Mouse (Mus musculus) forebrain, embryonic 12.5 days (tissue): ENCODE measurements at regions not wholly inside any gene's neighbourhood (a gene's known extent, or its start where the extent isn't known, plus 50 kb on each side); places are given as distances from the start of the nearest gene placed in this dataset.

Experiments
- ATAC-seq: fragments of 200-750 bp; cut with Nextera tagmentation; 2 replicates; pipeline ENCODE4 v1.8.0; 2017; ENCODE audit warnings: moderate TSS enrichment; ENCODE audit not compliant: low FRiP score
- H3K27ac ChIP-seq: fragments of 300-500 bp; sonication (generic); 2 replicates; pipeline ENCODE4 v1.5.1; 2016; ENCODE audit warnings: mild to moderate bottlenecking
- H3K27me3 ChIP-seq: fragments of 300-500 bp; sonication (generic); 2 replicates; pipeline ENCODE4 v1.6.1; 2016; ENCODE audit warnings: mild to moderate bottlenecking
- H3K36me3 ChIP-seq: fragments of 300-500 bp; sonication (generic); replicated peaks from 2 replicates; pipeline ENCODE4 v1.6.1; 2016; ENCODE audit warnings: mild to moderate bottlenecking
- H3K4me1 ChIP-seq: fragments of 300-500 bp; sonication (generic); 2 replicates; pipeline ENCODE4 v1.6.1; 2016
- H3K4me2 ChIP-seq: fragments of 300-500 bp; sonication (generic); 2 replicates; pipeline ENCODE4 v1.6.1; 2016; ENCODE audit warnings: mild to moderate bottlenecking, moderate library complexity
- H3K4me3 ChIP-seq: fragments of 300-500 bp; sonication (generic); replicated peaks from 2 replicates; pipeline ENCODE4 v1.5.1; 2016; ENCODE audit warnings: mild to moderate bottlenecking
- H3K9ac ChIP-seq: fragments of 300-500 bp; sonication (generic); 2 replicates; pipeline ENCODE4 v1.6.1; 2016; ENCODE audit warnings: mild to moderate bottlenecking
- H3K9me3 ChIP-seq: fragments of 300-500 bp; sonication (generic); 2 replicates; pipeline ENCODE4 v1.6.1; 2016
- WGBS: fragments of 180-500 bp; shearing (Covaris S2); methylation state at CpG from one replicate; pipeline ENCODE4 v1.1.7; 2016; 5-methylcytosine and 5-hydroxymethylcytosine counted together

- Histone ChIP-seq H3K4me1 (peaks cover 10% of the 10 kb centered on the region), H3K9me3 (no peaks in the 10 kb centered on the region), H3K27ac (0 out of 2 replicates have a peak overlapping the region, but pooled peaks have one; percentile 25), H3K4me2 (peak overlapping the region; percentile 56), H3K4me3 (peak overlapping the region; percentile 25), H3K27me3 (no peaks in the 10 kb centered on the region), H3K36me3 (no peaks in the 10 kb centered on the region), H3K9ac (0 out of 2 replicates have a peak overlapping the region, but pooled peaks have one; percentile 36)
- 20% methylated on average over 7 of the region's 7 CpGs for WGBS
- ATAC-seq, result peak; percentile 31; the same call in 1 of the 2 replicates
Measured at GRCm38 (mm10) chr15:41154551-41155151, 1020.5 kb downstream of the 9330182O14Rik start.

- Histone ChIP-seq H3K9me3 (no peaks in the 10 kb centered on the region), H3K27ac (0 out of 2 replicates have a peak overlapping the region, but pooled peaks have one; percentile 25), H3K9ac (0 out of 2 replicates have a peak overlapping the region, but pooled peaks have one; percentile 36), H3K27me3 (no peaks in the 10 kb centered on the region), H3K4me1 (peaks cover 10% of the 10 kb centered on the region), H3K4me3 (peak overlapping the region; percentile 25), H3K36me3 (no peaks in the 10 kb centered on the region), H3K4me2 (peak overlapping the region; percentile 56)
- peak; percentile 75 for ATAC-seq
- 2% methylated on average over 16 of the region's 16 CpGs for WGBS
Measured at GRCm38 (mm10) chr15:41155169-41155638, 1021.0 kb downstream of the 9330182O14Rik start.

- ATAC-seq, result no peak
- no peak overlapping the region for H3K4me2 ChIP-seq
- H3K36me3 ChIP-seq, result no peaks in the 10 kb centered on the region
- H3K27ac ChIP-seq, result no peak overlapping the region
- no peaks in the 10 kb centered on the region for H3K9me3 ChIP-seq
- H3K27me3 ChIP-seq, result no peaks in the 10 kb centered on the region
- no peak overlapping the region for H3K4me3 ChIP-seq
- H3K4me1 ChIP-seq, result peaks cover 10% of the 10 kb centered on the region
- H3K9ac ChIP-seq, result no peak overlapping the region
Measured at GRCm38 (mm10) chr15:41157802-41158201, 1023.6 kb downstream of the 9330182O14Rik start.

- no peaks in the 10 kb centered on the region for H3K9me3 ChIP-seq
- H3K27me3 ChIP-seq, result no peaks in the 10 kb centered on the region
- H3K27ac ChIP-seq, result no peak overlapping the region
- H3K4me3 ChIP-seq, result no peak overlapping the region
- WGBS, result 32% methylated on average over 8 of the region's 8 CpGs
- no peaks in the 10 kb centered on the region for H3K36me3 ChIP-seq
- 0 out of 2 replicates have a peak, but pooled peaks cover 2% of the 10 kb centered on the region for H3K4me1 ChIP-seq
- H3K9ac ChIP-seq, result no peak overlapping the region
- no peak for ATAC-seq
- H3K4me2 ChIP-seq, result no peak overlapping the region
Measured at GRCm38 (mm10) chr15:41162268-41162667, 1028.1 kb downstream of the 9330182O14Rik start.

- no peak overlapping the region for H3K27ac ChIP-seq
- 7% methylated on average over 8 of the region's 8 CpGs for WGBS
Measured at GRCm38 (mm10) chr15:41162793-41163192, 1028.6 kb downstream of the 9330182O14Rik start.

GRCm38 (mm10) chr15:41163643-41164358 is 1029.6 kb downstream of the 9330182O14Rik start:
- no peak overlapping the region for H3K27ac ChIP-seq
- 0 out of 2 replicates have a peak, but pooled peaks cover 2% of the 10 kb centered on the region for H3K4me1 ChIP-seq
- no peak overlapping the region for H3K9ac ChIP-seq
- peak overlapping the region; percentile 20 for H3K4me3 ChIP-seq
- 18% methylated on average over 8 of the region's 8 CpGs for WGBS
- H3K9me3 ChIP-seq, result no peaks in the 10 kb centered on the region
- peak; percentile 71; the same call in 1 of the 2 replicates for ATAC-seq
- peak overlapping the region; percentile 43 for H3K4me2 ChIP-seq
- no peaks in the 10 kb centered on the region for H3K27me3 ChIP-seq
- no peaks in the 10 kb centered on the region for H3K36me3 ChIP-seq

More at GRCm38 (mm10) chr15:41162793-41163192, 1028.6 kb downstream of the 9330182O14Rik start:
- peak; percentile 34; the same call in 1 of the 2 replicates for ATAC-seq
- H3K4me3 ChIP-seq, result no peak overlapping the region
- H3K9me3 ChIP-seq, result no peaks in the 10 kb centered on the region
- no peak overlapping the region for H3K4me2 ChIP-seq
- H3K36me3 ChIP-seq, result no peaks in the 10 kb centered on the region
- no peak overlapping the region for H3K9ac ChIP-seq
- 0 out of 2 replicates have a peak, but pooled peaks cover 2% of the 10 kb centered on the region for H3K4me1 ChIP-seq
- H3K27me3 ChIP-seq, result no peaks in the 10 kb centered on the region

GRCm38 (mm10) chr15:41165534-41165933 is 1031.4 kb downstream of the 9330182O14Rik start:
- Histone ChIP-seq H3K27me3 (no peaks in the 10 kb centered on the region), H3K27ac (no peak overlapping the region), H3K4me1 (0 out of 2 replicates have a peak, but pooled peaks cover 2% of the 10 kb centered on the region), H3K9ac (no peak overlapping the region), H3K36me3 (no peaks in the 10 kb centered on the region), H3K4me3 (no peak overlapping the region), H3K4me2 (no peak overlapping the region), H3K9me3 (no peaks in the 10 kb centered on the region)
- no peak for ATAC-seq
- WGBS, result 80% methylated on average over 3 of the region's 3 CpGs

- Histone ChIP-seq H3K4me3 (no peak overlapping the region), H3K27ac (no peak overlapping the region), H3K27me3 (no peaks in the 10 kb centered on the region), H3K9me3 (no peaks in the 10 kb centered on the region), H3K9ac (no peak overlapping the region), H3K4me2 (no peak overlapping the region), H3K4me1 (no peaks in the 10 kb centered on the region), H3K36me3 (no peaks in the 10 kb centered on the region)
- 78% methylated on average over 5 of the region's 5 CpGs for WGBS
- no peak for ATAC-seq
Measured at GRCm38 (mm10) chr15:41190792-41191191, 1056.6 kb downstream of the 9330182O14Rik start.

- Histone ChIP-seq H3K9me3 (no peaks in the 10 kb centered on the region), H3K4me2 (no peak overlapping the region), H3K4me3 (no peak overlapping the region), H3K9ac (no peak overlapping the region), H3K27ac (no peak overlapping the region), H3K4me1 (no peaks in the 10 kb centered on the region), H3K36me3 (no peaks in the 10 kb centered on the region), H3K27me3 (no peaks in the 10 kb centered on the region)
- ATAC-seq, result peak; percentile 74; the same call in 1 of the 2 replicates
- WGBS, result 34% methylated on average over 3 of the region's 3 CpGs
Measured at GRCm38 (mm10) chr15:41193240-41193639, 1059.1 kb downstream of the 9330182O14Rik start.

GRCm38 (mm10) chr15:41223801-41224200 is 1089.6 kb downstream of the 9330182O14Rik start:
- Histone ChIP-seq H3K9me3 (no peaks in the 10 kb centered on the region), H3K4me2 (no peak overlapping the region), H3K4me1 (no peaks in the 10 kb centered on the region), H3K27ac (no peak overlapping the region), H3K36me3 (no peaks in the 10 kb centered on the region), H3K4me3 (no peak overlapping the region), H3K27me3 (no peaks in the 10 kb centered on the region), H3K9ac (no peak overlapping the region)
- ATAC-seq, result no peak
- 91% methylated on average over 1 of the region's 1 CpGs for WGBS

- Histone ChIP-seq H3K4me2 (no peak overlapping the region), H3K4me3 (no peak overlapping the region), H3K9me3 (no peaks in the 10 kb centered on the region), H3K36me3 (no peaks in the 10 kb centered on the region), H3K27ac (no peak overlapping the region), H3K27me3 (no peaks in the 10 kb centered on the region), H3K9ac (no peak overlapping the region), H3K4me1 (no peaks in the 10 kb centered on the region)
- WGBS, result 27% methylated on average over 2 of the region's 2 CpGs
- ATAC-seq, result no peak
Measured at GRCm38 (mm10) chr15:41232406-41233060, 1098.4 kb downstream of the 9330182O14Rik start.
